Mouse (Mus musculus) hindbrain, embryonic 15.5 days (tissue): ENCODE measurements around the gene Sf3b2. TPM values are rescaled to one million over a fixed set of nuclear protein-coding genes. Genes with fewer than 3 reads are reported as not detected.
"Not testable (repeated sequence)": the region's sequence is repeated elsewhere in the genome, so short reads cannot be mapped to it uniquely, and the experiment has no call there.

Source experiments
- ATAC-seq: fragments of 200-750 bp; cut with Nextera tagmentation; 2 replicates; pipeline ENCODE4 v1.8.0; 2017; ENCODE audit warnings: low read depth, moderate number of reproducible peaks, moderate TSS enrichment; ENCODE audit not compliant: low FRiP score
- H3K27ac ChIP-seq: fragments of 300-500 bp; sonication (generic); replicated peaks from 2 replicates; pipeline ENCODE4 v1.5.1; 2015; ENCODE audit warnings: mild to moderate bottlenecking, inconsistent platforms
- H3K27me3 ChIP-seq: fragments of 300-500 bp; sonication (generic); 2 replicates; pipeline ENCODE4 v1.6.1; 2015; ENCODE audit warnings: control low read depth, inconsistent platforms
- H3K36me3 ChIP-seq: fragments of 300-500 bp; sonication (generic); 2 replicates; pipeline ENCODE4 v1.6.1; 2015; ENCODE audit warnings: control low read depth, inconsistent platforms
- H3K4me1 ChIP-seq: fragments of 300-500 bp; sonication (generic); replicated peaks from 2 replicates; pipeline ENCODE4 v1.6.1; 2015; ENCODE audit warnings: control low read depth, inconsistent platforms
- H3K4me2 ChIP-seq: fragments of 300-500 bp; sonication (generic); 2 replicates; pipeline ENCODE4 v1.6.1; 2015; ENCODE audit warnings: moderate library complexity, mild to moderate bottlenecking, inconsistent platforms
- H3K4me3 ChIP-seq: fragments of 300-500 bp; sonication (generic); 2 replicates; pipeline ENCODE4 v1.5.1; 2015; ENCODE audit warnings: mild to moderate bottlenecking, inconsistent platforms
- H3K9ac ChIP-seq: fragments of 300-500 bp; sonication (generic); 2 replicates; pipeline ENCODE4 v1.6.1; 2015; ENCODE audit warnings: inconsistent platforms
- H3K9me3 ChIP-seq: fragments of 300-500 bp; sonication (generic); 2 replicates; pipeline ENCODE4 v1.6.1; 2016; ENCODE audit warnings: control low read depth, inconsistent platforms
- WGBS: fragments of 180-500 bp; shearing (Covaris S2); methylation state at CpG from one replicate; pipeline ENCODE4 v1.1.7; 2015; 5-methylcytosine and 5-hydroxymethylcytosine counted together
- polyA plus RNA-seq: library from polyadenylated mRNA; unstranded; fragments of >200 nt; fragmentation: Nextera tagmentation; extraction: Ambion mirVana; gene quantifications from 2 replicates; pipeline ENCODE4 v1.2.1, GENCODE M21; 2015

The Sf3b2 gene
- polyA plus RNA-seq, 1 experiment from 2014 or later, result 338 TPM

- Histone ChIP-seq H3K4me3 (peak overlapping the region; percentile 82), H3K9me3 (no peaks in the 10 kb centered on the region), H3K27me3 (no peaks in the 10 kb centered on the region), H3K36me3 (peaks cover 26% of the 10 kb centered on the region), H3K4me1 (peaks cover 45% of the 10 kb centered on the region), H3K9ac (peak overlapping the region; percentile 91), H3K27ac (peak overlapping the region; percentile 94), H3K4me2 (peak overlapping the region; percentile 73)
- 0% methylated on average over 28 of the region's 30 CpGs for WGBS
- ATAC-seq, result peak; percentile 64
These were observed 22.9 kb downstream of the Sf3b2 start for GRCm38 (mm10) chr19:5272326-5272795.

- Histone ChIP-seq H3K9me3 (no peaks in the 10 kb centered on the region), H3K9ac (no peak overlapping the region), H3K36me3 (peaks cover 22% of the 10 kb centered on the region), H3K4me1 (peaks cover 45% of the 10 kb centered on the region), H3K27ac (no peak overlapping the region), H3K4me2 (peak overlapping the region; percentile 73), H3K27me3 (no peaks in the 10 kb centered on the region), H3K4me3 (peak overlapping the region; percentile 82)
- WGBS, result 34% methylated on average over 1 of the region's 1 CpGs
- ATAC-seq, result no peak
These were observed 23.8 kb downstream of the Sf3b2 start for GRCm38 (mm10) chr19:5271430-5271829.

GRCm38 (mm10) chr19:5269392-5269791 is 25.9 kb downstream of the Sf3b2 start:
- Histone ChIP-seq H3K4me3 (no peak overlapping the region), H3K36me3 (peaks cover 6% of the 10 kb centered on the region), H3K9ac (no peak overlapping the region), H3K27ac (no peak overlapping the region), H3K27me3 (no peaks in the 10 kb centered on the region), H3K4me1 (peaks cover 45% of the 10 kb centered on the region), H3K9me3 (no peaks in the 10 kb centered on the region), H3K4me2 (no peak overlapping the region)
- WGBS, result 90% methylated on average over 5 of the region's 5 CpGs
- ATAC-seq, result no peak

GRCm38 (mm10) chr19:5268875-5269274 is 26.4 kb downstream of the Sf3b2 start:
- no peak overlapping the region for H3K4me3 ChIP-seq
- 98% methylated on average over 3 of the region's 3 CpGs for WGBS
- ATAC-seq, result no peak

GRCm38 (mm10) chr19:5268017-5268416 is 27.2 kb downstream of the Sf3b2 start:
- Histone ChIP-seq H3K4me1 (peaks cover 33% of the 10 kb centered on the region), H3K36me3 (no peaks in the 10 kb centered on the region), H3K9me3 (no peaks in the 10 kb centered on the region), H3K27ac (no peak overlapping the region), H3K27me3 (no peaks in the 10 kb centered on the region), H3K4me2 (no peak overlapping the region), H3K9ac (no peak overlapping the region), H3K4me3 (no peak overlapping the region)
- no peak for ATAC-seq

More at GRCm38 (mm10) chr19:5268875-5269274, 26.4 kb downstream of the Sf3b2 start:
- Histone ChIP-seq H3K36me3 (peaks cover 1% of the 10 kb centered on the region), H3K9me3 (no peaks in the 10 kb centered on the region), H3K9ac (no peak overlapping the region), H3K27ac (no peak overlapping the region), H3K4me2 (no peak overlapping the region), H3K4me1 (peaks cover 41% of the 10 kb centered on the region), H3K27me3 (no peaks in the 10 kb centered on the region)

GRCm38 (mm10) chr19:5267015-5267414 is 28.2 kb downstream of the Sf3b2 start:
- H3K4me1 ChIP-seq, result peaks cover 32% of the 10 kb centered on the region
- no peak overlapping the region for H3K27ac ChIP-seq
- ATAC-seq, result no peak
- H3K36me3 ChIP-seq, result no peaks in the 10 kb centered on the region
- no peak overlapping the region for H3K9ac ChIP-seq
- H3K9me3 ChIP-seq, result no peaks in the 10 kb centered on the region
- H3K4me3 ChIP-seq, result no peak overlapping the region
- WGBS, result 95% methylated on average over 5 of the region's 5 CpGs
- no peak overlapping the region for H3K4me2 ChIP-seq
- H3K27me3 ChIP-seq, result no peaks in the 10 kb centered on the region

GRCm38 (mm10) chr19:5257140-5257539 is 38.1 kb downstream of the Sf3b2 start:
- no peak for ATAC-seq
- no peak overlapping the region for H3K4me2 ChIP-seq
- H3K9me3 ChIP-seq, result no peaks in the 10 kb centered on the region
- H3K4me1 ChIP-seq, result no peaks in the 10 kb centered on the region
- no peak overlapping the region for H3K27ac ChIP-seq
- no peaks in the 10 kb centered on the region for H3K36me3 ChIP-seq
- H3K9ac ChIP-seq, result no peak overlapping the region
- H3K4me3 ChIP-seq, result no peak overlapping the region
- WGBS, result 54% methylated on average over 3 of the region's 3 CpGs
- no peaks in the 10 kb centered on the region for H3K27me3 ChIP-seq

- H3K4me1 ChIP-seq, H3K4me2 ChIP-seq, H3K27ac ChIP-seq, H3K4me3 ChIP-seq, ATAC-seq, H3K9me3 ChIP-seq, H3K27me3 ChIP-seq, H3K9ac ChIP-seq, H3K36me3 ChIP-seq: not testable (repeated sequence)
- 100% methylated on average over 1 of the region's 1 CpGs for WGBS
These were observed 58.3 kb downstream of the Sf3b2 start for GRCm38 (mm10) chr19:5236981-5237380.

GRCm38 (mm10) chr19:5232696-5233095 is 62.6 kb downstream of the Sf3b2 start:
- Histone ChIP-seq H3K27ac (no peak overlapping the region), H3K4me1 (no peaks in the 10 kb centered on the region), H3K4me2 (no peak overlapping the region), H3K36me3 (no peaks in the 10 kb centered on the region), H3K4me3 (no peak overlapping the region), H3K9me3 (no peaks in the 10 kb centered on the region), H3K27me3 (no peaks in the 10 kb centered on the region), H3K9ac (no peak overlapping the region)
- ATAC-seq, result no peak
- WGBS, result 87% methylated on average over 4 of the region's 4 CpGs

- no peak overlapping the region for H3K4me3 ChIP-seq
- no peaks in the 10 kb centered on the region for H3K9me3 ChIP-seq
- no peak for ATAC-seq
- no peaks in the 10 kb centered on the region for H3K4me1 ChIP-seq
- no peaks in the 10 kb centered on the region for H3K27me3 ChIP-seq
- no peak overlapping the region for H3K27ac ChIP-seq
- H3K4me2 ChIP-seq, result no peak overlapping the region
- no peaks in the 10 kb centered on the region for H3K36me3 ChIP-seq
- no peak overlapping the region for H3K9ac ChIP-seq
- WGBS, result 86% methylated on average over 2 of the region's 2 CpGs
These were observed 65.1 kb downstream of the Sf3b2 start for GRCm38 (mm10) chr19:5230110-5230509.

- Histone ChIP-seq H3K27me3 (no peaks in the 10 kb centered on the region), H3K4me3 (no peak overlapping the region), H3K9ac (no peak overlapping the region), H3K4me2 (no peak overlapping the region), H3K27ac (no peak overlapping the region), H3K9me3 (no peaks in the 10 kb centered on the region), H3K4me1 (no peaks in the 10 kb centered on the region), H3K36me3 (no peaks in the 10 kb centered on the region)
- no peak for ATAC-seq
- 39% methylated on average over 2 of the region's 2 CpGs for WGBS
These were observed 70.6 kb downstream of the Sf3b2 start for GRCm38 (mm10) chr19:5224624-5225023.

GRCm38 (mm10) chr19:5224077-5224476 is 71.2 kb downstream of the Sf3b2 start:
- 89% methylated on average over 4 of the region's 4 CpGs for WGBS
- no peaks in the 10 kb centered on the region for H3K27me3 ChIP-seq
- no peak for ATAC-seq
- no peaks in the 10 kb centered on the region for H3K9me3 ChIP-seq
- no peak overlapping the region for H3K27ac ChIP-seq
- H3K4me2 ChIP-seq, result no peak overlapping the region
- H3K9ac ChIP-seq, result no peak overlapping the region
- H3K4me3 ChIP-seq, result no peak overlapping the region
- H3K4me1 ChIP-seq, result no peaks in the 10 kb centered on the region
- H3K36me3 ChIP-seq, result no peaks in the 10 kb centered on the region
